Mouse (Mus musculus): ENCODE measurements around the gene Heatr9.

GRCm38 (mm10) chr11:83536831-83537230 lies 14.9 kb upstream of the Heatr9 start:
- TF ChIP-seq CTCF (IDR thresholded peaks at IDR 0.05; ENCODE audit: low read depth) (no peak), EP300 (IDR thresholded peaks at IDR 0.05; ENCODE audit: low read depth) (no peak)

All from heart, postnatal 0 days (tissue).